Mouse (Mus musculus) kidney, postnatal 36 days (tissue): Measurements from ENCODE around the gene Hemgn.

Experiments used
- DNase-seq, 2 experiments: peaks; one replicate each; pipeline ENCODE4 v3.0.0; 2021 to 2022; ENCODE audit warnings: mixed read lengths in 2 of 2

Gene Hemgn

DNA sequence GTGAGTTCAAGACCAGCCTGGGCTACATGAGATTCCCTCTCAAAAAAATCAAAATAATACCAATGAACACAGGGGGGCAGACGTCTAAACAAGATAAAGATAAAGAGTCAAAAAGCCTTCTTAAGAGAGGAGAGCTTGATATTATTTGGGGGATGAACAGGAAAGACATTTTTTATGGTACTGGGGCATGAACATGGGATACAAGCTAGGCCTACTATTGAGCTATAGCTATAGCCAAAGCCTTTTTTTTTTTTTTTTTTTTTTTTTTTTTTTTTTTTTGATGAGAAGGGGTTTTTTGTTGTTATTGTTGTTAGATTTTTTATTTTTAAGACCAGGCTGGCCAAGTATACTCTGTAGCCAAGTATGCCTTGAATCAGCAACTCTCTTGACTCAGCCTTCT, 1.2 kb downstream of the Hemgn start:
- no peak for DNase-seq

DNA sequence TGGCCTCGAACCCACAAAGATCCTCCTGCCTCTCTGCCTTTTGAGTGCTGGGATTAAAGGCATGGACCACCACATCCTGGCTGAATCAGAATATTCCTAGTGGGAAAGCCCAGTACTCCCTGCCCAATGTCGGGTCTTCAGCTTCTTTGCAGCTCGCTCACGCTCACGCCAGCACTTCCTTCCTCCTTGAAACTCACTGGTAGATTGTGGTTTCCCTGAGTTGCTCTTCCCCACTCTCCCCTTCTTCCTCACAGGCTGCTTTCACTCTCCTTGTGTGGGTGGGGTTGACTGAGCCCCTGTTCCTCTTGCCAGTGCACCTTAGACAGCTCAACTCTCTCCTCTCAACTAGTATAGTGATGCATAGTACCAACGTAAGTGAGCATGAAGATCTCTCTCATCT, 1.8 kb downstream of the Hemgn start:
- peak in 1 of 2 experiments; percentile 3 for DNase-seq

DNA sequence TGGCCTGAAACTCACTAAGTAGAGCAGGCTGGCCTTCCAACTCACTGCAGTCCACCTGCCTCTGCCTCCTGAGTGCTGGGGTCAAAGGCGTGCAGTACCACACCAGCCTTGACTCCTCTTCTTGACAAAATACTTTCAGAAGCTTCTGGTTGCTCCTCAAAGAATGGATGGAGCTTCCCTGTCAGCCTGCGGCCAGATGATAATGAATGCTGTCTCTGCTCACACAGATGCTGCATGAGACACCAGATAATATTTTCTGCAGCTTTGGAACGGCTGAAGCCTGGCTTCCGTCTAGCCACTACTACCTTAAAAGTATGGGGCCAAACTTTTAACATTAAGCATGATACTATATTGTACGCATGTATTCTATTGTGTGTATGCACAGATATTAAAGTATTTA, 2.6 kb downstream of the Hemgn start:
- DNase-seq = no peak

DNA sequence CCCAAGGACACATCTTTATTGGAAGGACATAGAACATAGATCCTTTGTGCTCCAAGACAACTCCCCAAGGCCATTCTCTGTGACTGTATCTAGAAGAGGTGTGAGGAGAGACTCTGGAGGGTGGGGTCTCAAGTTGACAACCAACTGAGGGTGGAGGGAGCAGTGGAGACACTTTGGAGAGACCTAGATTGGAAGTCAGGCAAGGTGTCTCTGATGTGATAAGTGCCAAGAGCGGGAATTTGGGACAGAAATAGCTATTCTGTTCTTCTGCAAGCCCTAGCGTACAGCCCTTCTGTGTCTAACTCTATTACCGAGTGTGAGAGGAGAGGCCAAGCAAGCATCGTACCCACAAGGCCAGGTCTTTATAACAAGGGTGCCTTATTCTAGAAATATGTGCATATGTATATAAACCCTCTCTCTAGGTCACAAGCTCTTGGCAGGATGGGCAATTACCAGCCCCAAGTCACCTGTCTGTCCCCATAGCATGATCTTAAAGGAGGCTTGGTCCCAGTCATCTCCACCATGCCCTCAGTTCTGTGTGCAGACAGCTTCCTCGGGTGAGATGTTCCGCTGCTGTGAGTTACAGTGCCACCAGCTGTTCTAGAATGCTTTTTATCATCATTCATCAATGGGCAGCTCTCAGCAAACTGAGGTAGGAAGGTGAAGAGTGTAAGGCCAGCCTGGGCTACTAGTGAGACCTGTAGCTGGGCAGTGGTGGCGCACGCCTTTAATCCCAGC, 6.2 kb downstream of the Hemgn start:
- no peak for DNase-seq

DNA sequence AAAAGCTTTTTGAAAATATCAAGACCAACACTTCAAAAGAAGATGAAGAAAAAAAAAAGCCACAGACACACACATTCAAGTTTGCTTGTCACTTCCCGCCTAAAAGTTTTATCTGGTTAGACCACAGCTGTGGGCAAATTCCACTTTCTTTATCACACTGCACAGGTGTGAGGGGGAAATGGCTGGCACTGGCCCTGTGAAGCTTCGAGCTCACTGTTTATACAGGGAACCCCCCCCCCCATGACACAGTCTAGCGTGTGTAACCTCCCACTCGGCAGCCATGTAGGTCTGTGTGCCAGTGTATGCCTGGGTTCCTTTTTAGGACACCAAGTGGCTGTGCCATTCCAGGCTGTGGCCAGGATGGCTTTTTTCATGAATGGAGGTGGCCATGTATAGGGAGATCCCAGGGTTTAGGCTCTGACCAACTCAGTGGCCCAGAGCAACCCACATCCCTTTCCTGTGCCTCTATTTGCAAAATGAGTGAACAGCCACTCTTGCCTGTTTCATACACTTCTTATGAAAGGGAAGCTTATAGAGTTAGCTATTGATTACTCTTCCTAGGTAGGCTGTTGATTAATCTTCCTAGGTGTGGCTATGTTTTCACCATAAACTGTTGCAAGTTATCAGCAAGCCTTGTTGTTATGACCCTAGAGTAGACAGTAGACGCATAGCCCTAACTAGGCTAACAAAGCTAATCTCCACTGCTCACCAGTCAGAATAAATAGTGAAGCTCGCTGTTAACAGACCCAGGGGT, 9.1 kb downstream of the Hemgn start:
- DNase-seq = no peak

DNA sequence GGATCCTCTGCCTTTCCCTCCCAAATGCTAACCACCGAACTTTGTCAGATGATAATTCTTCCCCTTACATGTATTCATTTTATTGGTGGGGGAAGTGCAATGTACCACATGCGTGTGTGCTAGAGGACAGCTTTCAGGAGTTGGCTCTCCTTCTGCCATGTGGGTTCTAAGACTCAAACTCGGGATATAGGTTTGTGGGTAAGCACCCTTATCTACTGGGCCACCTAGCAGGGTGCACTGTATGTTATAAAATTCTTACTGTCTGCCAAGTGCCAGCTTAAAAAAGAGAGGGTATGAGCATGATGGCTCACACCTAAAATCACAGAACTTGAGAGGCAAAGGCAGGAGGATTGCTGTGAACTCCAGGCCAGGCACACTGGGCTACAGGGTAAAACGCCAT, 14.5 kb downstream of the Hemgn start:
- DNase-seq = no peak

DNA sequence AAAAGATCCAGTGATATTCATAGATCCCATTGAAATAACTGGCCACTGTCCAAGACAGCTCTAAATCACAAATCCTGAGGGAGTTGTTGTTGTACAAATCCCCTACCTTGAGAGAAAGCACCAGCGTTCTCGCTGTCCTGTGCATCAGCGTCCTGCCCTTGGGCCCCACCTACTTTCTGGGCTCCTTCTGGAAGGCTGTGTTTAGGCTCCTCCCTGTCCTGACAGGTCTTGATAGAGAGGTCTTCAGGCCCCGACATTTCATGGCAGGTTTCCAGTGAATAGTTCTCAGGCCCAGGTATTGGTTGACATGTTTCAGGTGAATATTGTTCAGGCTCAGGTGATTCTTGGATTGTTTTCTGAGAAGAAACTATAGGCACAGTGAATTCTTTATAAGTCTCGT, 17.6 kb downstream of the Hemgn start:
- DNase-seq = no peak

DNA sequence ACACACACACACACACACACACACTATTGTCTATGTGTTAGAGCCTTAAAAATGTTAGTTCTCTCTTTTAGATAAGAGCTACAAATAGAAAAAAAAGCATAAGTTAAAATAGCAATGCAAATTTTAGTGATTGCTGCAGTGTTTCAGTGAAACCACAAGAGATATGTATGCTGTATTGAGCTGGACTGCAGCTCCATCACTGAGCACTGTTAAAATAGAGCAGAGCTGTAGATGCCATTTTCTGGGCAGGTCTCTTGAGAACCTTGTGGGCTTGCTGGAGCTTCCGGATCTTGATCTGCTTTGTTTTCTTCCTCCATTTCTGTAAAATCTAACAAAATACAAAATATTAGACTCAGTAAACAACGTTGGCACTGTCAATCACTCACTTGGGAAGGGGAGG, 18.9 kb downstream of the Hemgn start:
- DNase-seq = no peak

DNA sequence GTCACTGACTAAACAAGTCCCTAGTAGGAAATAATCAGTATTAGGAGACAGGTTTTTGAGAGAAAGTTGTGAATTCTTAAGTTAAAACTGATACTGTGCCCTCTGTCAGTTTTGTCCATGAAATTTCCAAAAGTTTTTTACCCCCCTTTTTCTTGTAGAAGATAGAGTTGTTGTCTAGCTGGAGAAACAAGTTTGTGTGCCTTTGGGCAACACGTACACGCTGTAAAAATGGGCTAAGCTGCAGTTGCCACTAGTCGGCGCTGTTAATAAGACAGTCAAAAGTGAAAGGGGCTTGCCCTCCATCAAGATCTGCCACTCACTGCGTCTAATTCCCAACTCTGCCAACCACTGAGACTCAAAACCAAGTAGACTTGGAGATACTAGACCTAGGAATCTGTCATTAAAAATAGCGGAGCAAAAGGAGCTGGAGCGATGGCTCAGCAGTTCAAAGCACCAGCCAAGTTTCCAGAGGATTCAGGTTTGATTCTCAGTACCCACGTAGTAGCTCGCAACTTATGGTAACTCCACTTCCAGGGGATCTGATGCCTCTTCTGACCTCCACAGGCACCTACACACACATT, 22.8 kb downstream of the Hemgn start:
- peak; percentile 81 to 89 for DNase-seq

DNA sequence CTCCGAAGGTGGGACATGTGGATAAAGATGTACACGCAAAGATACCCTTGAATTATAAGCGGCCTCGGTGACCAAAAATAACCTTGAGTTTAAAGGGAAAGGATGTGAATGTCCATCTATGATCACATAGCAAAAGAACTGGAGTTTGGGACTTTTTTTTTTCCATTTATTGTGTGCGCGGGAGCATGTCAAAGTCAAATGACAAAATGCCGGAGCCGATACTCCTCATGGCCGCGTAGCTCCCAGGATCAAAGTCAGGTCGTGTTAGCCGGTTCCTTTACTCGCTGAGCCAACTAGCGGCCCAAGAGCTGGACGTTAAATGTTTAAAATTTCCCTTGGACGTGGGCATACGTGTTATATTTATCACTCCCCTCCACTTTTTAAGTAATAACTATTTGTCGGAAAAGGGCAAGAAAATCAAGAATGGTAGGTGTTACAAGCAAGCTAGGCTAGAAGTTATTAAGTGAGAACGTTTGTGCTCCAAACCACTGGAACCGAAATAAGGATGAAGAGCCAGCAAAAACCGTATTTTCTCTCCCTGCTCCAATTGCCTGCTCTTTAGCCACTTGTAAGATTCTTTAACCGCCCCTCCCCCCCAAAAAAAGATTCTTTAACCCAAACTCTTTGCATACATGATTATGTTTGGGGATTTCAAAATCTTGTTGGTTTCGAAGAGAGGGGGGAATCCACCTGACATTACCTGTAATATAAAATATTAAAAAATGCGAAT, 23.5 kb downstream of the Hemgn start:
- peak; percentile 30 to 55 for DNase-seq

DNA sequence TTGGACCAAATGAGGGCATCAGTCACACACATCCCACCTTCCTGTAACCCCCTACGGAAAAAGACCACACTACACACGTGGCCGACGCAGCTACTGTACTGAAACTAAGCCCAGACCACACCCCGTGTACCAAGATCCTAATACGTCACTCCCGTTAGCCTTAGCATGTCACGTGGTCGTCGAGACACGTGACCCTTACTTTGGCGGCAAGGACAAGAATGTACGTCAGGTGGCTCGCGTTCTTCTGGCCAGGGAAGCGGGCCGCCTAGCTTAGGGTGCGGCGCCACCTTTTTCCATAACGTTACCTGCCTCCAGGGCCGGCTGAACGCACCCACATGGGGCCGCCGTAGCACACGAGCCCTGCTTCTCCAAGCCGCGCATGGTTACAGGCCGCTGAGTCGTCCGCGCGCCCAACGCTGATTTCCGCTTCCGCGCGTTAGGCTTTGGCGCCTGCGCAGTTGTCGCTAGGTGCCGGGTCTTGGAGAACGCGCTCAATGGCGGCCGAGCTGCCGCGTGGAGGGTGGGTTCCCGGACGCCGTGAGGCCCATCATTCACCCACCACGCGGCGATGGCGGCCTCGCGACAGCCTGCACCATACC, 24.2 kb downstream of the Hemgn start, which contains the start of gene Trmo:
Gene Trmo, minus strand, starts transcription at position 425 of the 599 bp plus-strand sequence.
- DNase-seq = peak; percentile 96 to 97

DNA sequence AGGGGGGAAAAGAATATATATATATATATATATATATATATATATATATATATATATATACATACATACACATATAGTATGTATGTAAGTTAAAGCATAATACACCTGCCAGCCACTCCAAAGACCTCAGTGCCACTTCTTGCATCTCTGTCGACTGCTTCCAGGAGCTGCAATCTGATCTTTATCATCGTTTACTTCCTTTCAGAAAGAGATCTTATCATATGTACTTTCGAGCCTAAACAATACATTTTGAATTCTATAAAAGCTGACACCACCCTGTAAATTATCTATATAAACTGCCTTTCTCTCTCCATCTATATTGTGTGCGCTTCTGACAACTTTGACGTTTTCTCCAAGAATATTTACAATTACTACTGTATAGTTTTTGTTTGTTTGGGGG, 24.8 kb downstream of the Hemgn start:
- DNase-seq = no peak

DNA sequence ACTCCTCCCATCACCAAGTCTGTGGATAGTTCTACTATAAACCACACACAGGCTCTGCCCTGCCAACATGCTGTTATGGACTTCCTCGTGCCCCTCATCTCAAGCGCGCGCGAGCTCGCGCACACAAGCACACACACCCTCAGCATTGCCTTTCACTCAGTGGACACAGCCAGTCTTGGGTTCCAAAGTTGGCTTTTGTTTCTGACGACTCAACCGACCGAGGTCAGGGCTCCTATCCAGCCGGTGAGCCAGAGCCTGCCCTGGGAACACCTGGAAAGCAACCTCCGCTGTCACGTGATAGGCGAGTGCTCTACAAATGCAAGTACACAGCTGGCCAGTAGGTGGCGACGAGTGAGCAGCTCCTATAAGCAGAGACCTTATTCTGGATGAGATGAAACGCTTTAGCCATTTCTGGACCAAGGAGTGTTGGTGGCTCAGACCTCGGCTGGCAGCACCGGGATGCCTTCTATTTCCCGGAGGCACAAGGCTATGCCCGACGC, 38.4 kb downstream of the Hemgn start:
- DNase-seq = peak; percentile 90 to 92

DNA sequence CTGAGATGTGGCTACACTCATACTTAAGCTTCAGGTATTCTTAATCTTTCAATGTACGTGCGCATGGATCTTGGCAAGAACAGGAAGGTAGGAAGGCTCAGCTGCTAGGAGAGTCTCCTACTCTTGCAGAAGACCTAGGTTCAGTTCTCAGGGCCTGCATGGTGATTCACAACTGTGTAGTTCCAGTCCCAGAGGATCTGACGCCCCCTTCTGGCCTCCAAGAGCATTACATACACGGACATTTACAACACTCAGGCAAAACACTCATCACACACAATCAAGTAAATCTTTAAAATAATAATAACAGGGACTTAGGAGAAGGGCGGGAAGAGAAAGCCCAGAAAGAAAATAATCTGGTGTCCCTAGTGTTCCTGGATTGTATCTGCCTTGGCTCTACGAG, 38.9 kb downstream of the Hemgn start:
- peak; percentile 10 to 55 for DNase-seq

DNA sequence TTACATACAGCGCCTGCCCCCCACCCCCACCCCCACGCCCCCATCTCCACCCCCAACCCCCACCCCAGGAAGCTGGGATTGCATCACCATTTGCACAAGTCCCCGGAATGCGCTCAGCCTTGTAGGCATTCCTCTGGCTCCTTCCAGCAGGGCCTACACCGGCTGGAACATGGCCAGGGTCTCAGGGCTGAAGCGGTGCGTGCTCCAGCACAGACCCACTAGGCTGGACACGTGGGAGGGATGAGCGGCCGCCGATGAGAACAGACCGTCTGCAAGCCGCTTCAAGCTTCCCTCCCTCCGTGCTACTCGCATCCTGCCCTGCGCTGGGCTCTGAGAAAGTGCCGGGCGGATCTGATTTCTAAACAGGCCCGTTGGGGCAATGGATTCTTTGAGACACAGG, 42.3 kb downstream of the Hemgn start:
- DNase-seq = peak; percentile 66 to 70

DNA sequence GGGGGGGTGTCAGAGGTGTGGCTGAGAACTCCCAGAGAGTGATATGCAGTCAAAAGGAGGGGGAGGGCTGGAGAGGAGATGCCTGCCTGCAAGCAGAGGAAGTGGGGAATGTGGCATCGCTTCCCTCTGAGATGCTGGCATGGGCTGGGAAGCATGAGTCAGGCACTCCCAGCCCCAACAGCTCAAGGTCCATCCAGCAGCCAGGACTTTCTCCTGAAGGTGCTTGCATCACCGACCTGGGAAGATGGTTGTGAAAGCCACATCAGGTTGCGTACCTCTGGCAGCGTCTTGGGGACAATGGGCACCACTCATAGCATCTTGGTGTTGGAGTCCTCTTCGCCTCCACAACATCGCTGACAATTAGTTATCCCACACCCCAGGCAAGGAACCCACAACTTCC, 42.9 kb downstream of the Hemgn start:
- peak in 1 of 2 experiments; percentile 2 for DNase-seq

DNA sequence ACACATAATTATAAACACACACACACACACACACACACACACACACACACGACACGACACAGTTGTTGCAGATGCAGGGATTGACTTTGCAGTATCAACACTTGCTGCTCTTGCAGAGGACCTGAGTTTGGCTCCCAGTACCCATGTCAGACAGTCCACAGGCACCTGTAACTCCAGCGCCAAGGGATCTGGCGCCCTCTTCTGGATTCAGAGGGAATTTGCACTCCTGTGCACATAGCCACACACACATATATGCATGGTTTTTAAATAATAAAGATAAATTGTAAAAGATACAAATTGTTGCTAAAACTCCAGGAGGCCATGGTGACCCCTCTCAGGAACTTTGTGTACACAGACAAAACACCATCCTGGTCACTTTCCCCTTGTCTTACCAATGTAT, 44.2 kb downstream of the Hemgn start:
- DNase-seq = no peak

DNA sequence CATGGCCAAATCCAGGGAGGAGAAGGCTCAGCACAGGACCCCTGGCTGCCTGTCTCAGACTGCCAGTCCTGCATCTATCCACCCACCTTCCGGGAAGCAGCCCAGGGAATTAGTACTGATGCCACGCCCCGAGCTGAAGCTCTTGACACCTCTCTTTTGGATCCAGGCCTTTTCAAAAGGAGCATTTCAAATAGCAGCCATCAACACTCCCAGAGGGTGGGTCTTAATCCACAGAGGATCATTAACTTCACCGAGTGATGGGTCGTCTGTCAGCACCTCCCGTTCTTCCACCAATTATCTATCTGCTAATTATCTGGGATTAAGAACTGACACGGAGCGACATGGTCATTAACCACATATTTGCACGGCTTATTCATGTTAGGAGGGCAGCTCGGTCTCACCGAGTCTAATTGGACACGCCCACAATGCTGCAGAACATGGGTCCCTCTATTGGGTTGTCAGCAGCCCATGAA, 45.8 kb downstream of the Hemgn start:
- DNase-seq = no peak

DNA sequence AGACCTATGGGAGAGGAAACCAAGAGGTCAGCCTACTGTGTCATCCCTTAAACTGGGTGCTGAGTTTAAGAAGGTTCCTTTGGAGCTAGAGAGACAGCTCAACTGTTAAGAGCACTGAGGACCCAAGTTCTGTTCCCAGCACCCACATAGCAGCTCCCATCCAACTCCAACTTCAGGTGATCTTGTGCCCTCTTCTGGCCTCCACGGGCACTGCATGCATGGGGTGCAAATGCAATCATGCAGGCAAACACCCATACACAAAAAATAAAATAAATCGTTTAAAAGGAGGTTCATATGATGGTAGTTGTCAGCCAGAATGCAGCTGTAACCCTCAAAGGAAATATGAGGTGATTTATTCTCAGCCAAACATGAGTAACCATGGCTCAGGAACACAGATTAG, 48.9 kb downstream of the Hemgn start:
- DNase-seq = no peak

DNA sequence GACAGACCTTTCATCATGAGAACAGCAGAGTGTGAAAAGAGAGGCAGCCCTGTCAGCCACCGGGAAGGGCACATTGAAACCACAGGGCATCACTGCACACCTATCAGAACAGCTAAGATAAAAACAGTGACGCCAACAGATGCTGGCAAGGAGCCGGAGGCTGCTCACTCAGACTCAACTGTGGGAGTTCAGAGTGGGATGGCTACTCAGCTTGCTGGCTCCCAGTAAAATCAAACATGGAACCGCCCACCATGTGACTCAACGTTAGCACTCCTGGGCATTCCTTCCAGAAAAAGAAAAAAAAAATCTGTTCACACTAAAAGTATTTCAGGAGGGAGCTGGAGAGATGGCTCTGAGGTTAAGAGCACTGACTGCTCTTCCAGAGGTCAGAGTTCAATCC, 52.0 kb downstream of the Hemgn start:
- no peak for DNase-seq

DNA sequence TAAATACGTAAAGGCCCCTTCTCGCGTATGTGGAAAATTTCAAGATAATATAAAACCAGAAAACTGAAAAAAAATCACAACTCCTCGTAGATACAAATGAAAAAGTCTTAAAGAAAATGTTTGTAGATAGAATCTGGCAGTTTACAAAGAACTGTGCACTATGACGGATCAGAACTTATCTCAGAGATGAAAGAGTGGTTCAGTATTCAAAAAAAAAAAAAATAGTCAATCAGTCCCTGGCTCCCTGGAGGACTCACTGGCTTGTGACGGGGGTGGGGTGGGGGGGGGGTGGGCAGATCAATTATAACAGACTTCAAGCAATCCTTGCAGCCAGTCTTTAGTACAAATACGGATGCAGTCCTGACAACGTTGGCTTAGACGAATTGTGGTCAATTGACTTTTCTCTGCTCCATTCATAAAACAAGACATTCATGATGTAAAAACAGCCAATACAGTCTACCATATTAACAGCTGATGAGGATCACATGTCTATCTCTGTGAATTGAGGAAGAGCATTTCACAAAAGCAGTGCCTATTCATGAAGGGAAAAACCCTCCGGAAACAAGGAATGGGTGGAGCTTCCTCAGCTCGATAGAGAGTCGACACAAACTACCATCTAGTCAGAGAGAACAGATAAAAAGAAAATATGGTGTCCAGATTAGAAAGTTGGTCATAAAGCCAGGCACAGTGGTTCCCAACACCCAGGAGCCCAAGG, 53.6 kb downstream of the Hemgn start:
- no peak for DNase-seq
